Mouse (Mus musculus) midbrain, postnatal 0 days (tissue): ENCODE measurements at regions not wholly inside any gene's neighbourhood (a gene's known extent, or its start where the extent isn't known, plus 50 kb on each side); places are given as distances from the start of the nearest gene placed in this dataset.

Experiments used
- ATAC-seq: fragments of 200-750 bp; cut with Nextera tagmentation; 2 replicates; pipeline ENCODE4 v1.8.0; 2017; ENCODE audit warnings: moderate number of reproducible peaks, mild to moderate bottlenecking, moderate TSS enrichment, moderate library complexity; ENCODE audit not compliant: low FRiP score
- DNase-seq: peaks from one replicate; pipeline ENCODE4 v3.0.0-alpha.2; 2015; ENCODE audit warnings: low spot score
- H3K27ac ChIP-seq: fragments of 300-500 bp; sonication (generic); 2 replicates; pipeline ENCODE4 v1.5.1; 2014; ENCODE audit warnings: low read depth, mild to moderate bottlenecking, low read length, mixed read lengths
- H3K27me3 ChIP-seq: fragments of 300-500 bp; sonication (generic); 2 replicates; pipeline ENCODE4 v1.6.1; 2014; ENCODE audit warnings: low read length, control low read depth, mixed read lengths; ENCODE audit not compliant: insufficient read depth
- H3K36me3 ChIP-seq: fragments of 300-500 bp; sonication (generic); 2 replicates; pipeline ENCODE4 v1.6.1; 2014; ENCODE audit warnings: low read length, control low read depth, mixed read lengths; ENCODE audit not compliant: insufficient read depth
- H3K4me1 ChIP-seq: fragments of 300-500 bp; sonication (generic); 2 replicates; pipeline ENCODE4 v1.6.1; 2014; ENCODE audit warnings: mild to moderate bottlenecking, control low read depth, antibody characterized with exemption, low read length, mixed read lengths; ENCODE audit not compliant: insufficient read depth
- H3K4me2 ChIP-seq: fragments of 300-500 bp; sonication (generic); 2 replicates; pipeline ENCODE4 v1.6.1; 2014; ENCODE audit warnings: low read depth, mild to moderate bottlenecking, low read length, mixed read lengths; ENCODE audit not compliant: poor library complexity, severe bottlenecking
- H3K4me3 ChIP-seq: fragments of 300-500 bp; sonication (generic); 2 replicates; pipeline ENCODE4 v1.5.1; 2014; ENCODE audit warnings: low read depth, mild to moderate bottlenecking, low read length, moderate library complexity
- H3K9ac ChIP-seq: fragments of 300-500 bp; sonication (generic); replicated peaks from 2 replicates; pipeline ENCODE4 v1.6.1; 2014; ENCODE audit warnings: mild to moderate bottlenecking, low read length, moderate library complexity, mixed read lengths; ENCODE audit not compliant: poor library complexity, severe bottlenecking
- H3K9me3 ChIP-seq: fragments of 300-500 bp; sonication (generic); 2 replicates; pipeline ENCODE4 v1.6.1; 2016; ENCODE audit warnings: low read length, control low read depth
- CTCF ChIP-seq: IDR thresholded peaks from 2 replicates; pipeline ENCODE4 v1.5.1; 2016; ENCODE audit warnings: antibody characterized with exemption, mild to moderate bottlenecking
- WGBS: fragments of 180-500 bp; shearing (Covaris S2); extraction: QIAGEN DNeasy Blood & Tissue Kit; methylation state at CpG from one replicate; pipeline ENCODE4 v1.1.7; 2014; 5-methylcytosine and 5-hydroxymethylcytosine counted together

DNA sequence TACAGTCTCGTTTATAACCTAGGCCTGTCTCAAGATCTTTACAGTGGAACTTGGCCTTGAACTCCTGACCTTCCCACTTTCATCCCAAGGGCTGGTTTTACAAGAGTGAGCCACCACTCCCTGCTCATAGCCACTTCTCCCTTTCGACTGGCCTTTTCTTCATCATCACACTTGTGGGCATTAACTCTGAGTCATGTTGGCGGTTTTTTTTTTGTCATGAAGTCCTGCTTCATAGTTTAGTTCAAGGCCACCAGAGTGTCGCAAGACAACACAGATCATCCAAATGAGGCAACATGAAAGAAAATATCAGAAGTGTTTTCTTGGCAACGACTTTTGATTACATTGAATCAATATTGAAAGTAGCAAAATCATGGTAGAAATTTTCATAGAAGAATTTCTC is 284.5 kb downstream of the Maf start:
- Histone ChIP-seq H3K4me2 (no peak overlapping the region), H3K4me3 (no peak overlapping the region), H3K9me3 (no peaks in the 10 kb centered on the region), H3K36me3 (no peaks in the 10 kb centered on the region), H3K4me1 (no peaks in the 10 kb centered on the region), H3K27me3 (no peaks in the 10 kb centered on the region; the same call in 1 of the 2 replicates), H3K9ac (no peak overlapping the region), H3K27ac (no peak overlapping the region)
- WGBS: 85% methylated on average over 5 of the region's 5 CpGs
- no peak for DNase-seq
- TF ChIP-seq CTCF: no peak
- no peak for ATAC-seq

DNA sequence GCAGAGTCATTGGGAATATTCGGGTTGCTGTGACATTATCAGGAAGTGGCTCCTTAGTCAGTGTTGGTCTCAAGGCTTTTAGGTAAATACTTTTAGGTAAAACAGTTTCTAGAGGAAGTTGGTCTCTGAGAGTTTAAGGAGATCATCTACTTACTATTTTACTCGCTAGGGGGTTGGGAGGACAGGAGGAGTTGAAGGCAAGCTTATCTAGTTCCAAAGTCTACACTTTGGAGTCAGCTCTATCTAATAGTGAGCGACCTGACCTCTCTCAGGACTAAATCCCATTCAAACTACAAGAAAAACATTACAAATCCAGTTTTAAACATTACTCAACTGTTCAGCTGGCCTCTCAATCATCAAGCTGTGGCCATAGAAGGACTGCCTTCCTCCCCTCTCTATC is 287.1 kb downstream of the Maf start:
- no peaks in the 10 kb centered on the region for H3K36me3 ChIP-seq
- H3K4me1 ChIP-seq: no peaks in the 10 kb centered on the region
- no peak overlapping the region for H3K4me3 ChIP-seq
- no peak overlapping the region for H3K9ac ChIP-seq
- no peak for ATAC-seq
- no peak overlapping the region for H3K27ac ChIP-seq
- no peaks in the 10 kb centered on the region; the same call in 1 of the 2 replicates for H3K27me3 ChIP-seq
- no peak for DNase-seq
- no peak overlapping the region for H3K4me2 ChIP-seq
- H3K9me3 ChIP-seq: no peaks in the 10 kb centered on the region
- 84% methylated on average over 3 of the region's 3 CpGs for WGBS
- TF ChIP-seq CTCF: no peak

GRCm38 (mm10) chr8:115420131-115420530 is 287.5 kb downstream of the Maf start:
- no peak overlapping the region for H3K4me2 ChIP-seq
- H3K4me3 ChIP-seq: no peak overlapping the region
- no peak overlapping the region for H3K9ac ChIP-seq
- H3K27me3 ChIP-seq: no peaks in the 10 kb centered on the region; the same call in 1 of the 2 replicates
- H3K27ac ChIP-seq: no peak overlapping the region
- no peaks in the 10 kb centered on the region for H3K9me3 ChIP-seq
- no peak for DNase-seq
- no peak for ATAC-seq
- H3K36me3 ChIP-seq: no peaks in the 10 kb centered on the region
- H3K4me1 ChIP-seq: no peaks in the 10 kb centered on the region
- no peak for TF ChIP-seq CTCF
- 43% methylated on average over 6 of the region's 6 CpGs for WGBS

DNA sequence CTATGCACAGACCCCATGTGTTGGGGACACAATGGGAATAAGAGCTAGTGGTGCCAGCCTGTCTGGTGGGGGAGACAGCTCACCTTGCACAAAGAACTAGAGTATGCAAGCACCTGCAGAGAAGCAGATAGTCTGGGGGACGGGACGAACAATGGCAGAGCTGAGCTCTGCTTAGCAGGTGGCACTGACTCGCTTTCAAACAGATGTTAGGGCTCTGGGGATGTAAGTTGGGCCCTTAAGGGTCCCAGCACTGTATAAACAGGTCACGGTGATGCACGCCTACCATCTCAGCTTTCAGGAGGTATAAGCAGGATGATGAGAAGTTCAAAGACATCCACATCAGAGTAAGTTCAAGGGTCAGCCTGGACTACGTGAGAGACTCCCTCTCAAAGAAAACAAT is 289.5 kb downstream of the Maf start:
- no peaks in the 10 kb centered on the region for H3K27me3 ChIP-seq
- no peak overlapping the region for H3K9ac ChIP-seq
- no peak overlapping the region for H3K27ac ChIP-seq
- no peak overlapping the region for H3K4me2 ChIP-seq
- no peaks in the 10 kb centered on the region for H3K36me3 ChIP-seq
- 58% methylated on average over 6 of the region's 6 CpGs for WGBS
- no peak overlapping the region for H3K4me3 ChIP-seq
- H3K4me1 ChIP-seq: no peaks in the 10 kb centered on the region; the same call in 1 of the 2 replicates
- ATAC-seq (no peak), DNase-seq (no peak)
- TF ChIP-seq CTCF: no peak
- H3K9me3 ChIP-seq: no peaks in the 10 kb centered on the region

GRCm38 (mm10) chr8:115414061-115414473 is 293.5 kb downstream of the Maf start:
- no peak for ATAC-seq
- no peak overlapping the region for H3K9ac ChIP-seq
- 19% methylated on average over 7 of the region's 7 CpGs for WGBS

GRCm38 (mm10) chr8:115411756-115412155 is 295.8 kb downstream of the Maf start:
- ATAC-seq: no peak
- no peaks in the 10 kb centered on the region for H3K9me3 ChIP-seq

More at GRCm38 (mm10) chr8:115414061-115414473, 293.5 kb downstream of the Maf start:
- no peaks in the 10 kb centered on the region for H3K27me3 ChIP-seq
- no peak overlapping the region for H3K4me3 ChIP-seq
- no peak for TF ChIP-seq CTCF
- no peak overlapping the region for H3K4me2 ChIP-seq
- H3K27ac ChIP-seq: 0 out of 2 replicates have a peak overlapping the region, but pooled peaks have one; percentile 2
- no peaks in the 10 kb centered on the region; the same call in 1 of the 2 replicates for H3K4me1 ChIP-seq
- no peaks in the 10 kb centered on the region for H3K9me3 ChIP-seq
- peak; percentile 44 for DNase-seq
- no peaks in the 10 kb centered on the region for H3K36me3 ChIP-seq

More at GRCm38 (mm10) chr8:115411756-115412155, 295.8 kb downstream of the Maf start:
- 73% methylated on average over 5 of the region's 5 CpGs for WGBS
- no peak overlapping the region for H3K27ac ChIP-seq
- DNase-seq: no peak
- H3K4me1 ChIP-seq: no peaks in the 10 kb centered on the region; the same call in 1 of the 2 replicates
- H3K36me3 ChIP-seq: no peaks in the 10 kb centered on the region
- TF ChIP-seq CTCF: no peak
- H3K4me3 ChIP-seq: no peak overlapping the region
- no peak overlapping the region for H3K9ac ChIP-seq
- no peaks in the 10 kb centered on the region for H3K27me3 ChIP-seq
- H3K4me2 ChIP-seq: no peak overlapping the region
